Mouse (Mus musculus): ENCODE measurements at regions not wholly inside any gene's neighbourhood (a gene's known extent, or its start where the extent isn't known, plus 50 kb on each side); places are given as distances from the start of the nearest gene placed in this dataset.

- Histone ChIP-seq H3K4me1 (replicated peaks; ENCODE audit: control insufficient read depth, insufficient read depth, low read length) (peaks cover 4% of the 10 kb centered on the region), H3K9me3 (ENCODE audit: control insufficient read depth, low read length) (no peaks in the 10 kb centered on the region), H3K4me2 (ENCODE audit: low read length) (no peak overlapping the region), H3K27ac (ENCODE audit: low read depth) (no peak overlapping the region), H3K27me3 (replicated peaks; ENCODE audit: control insufficient read depth, insufficient read depth, low read length) (no peaks in the 10 kb centered on the region), H3K36me3 (ENCODE audit: control insufficient read depth, insufficient read depth, low read length) (no peaks in the 10 kb centered on the region), H3K4me3 (ENCODE audit: low read depth, low read length) (no peak overlapping the region), H3K9ac (ENCODE audit: low read length) (no peak overlapping the region)
- ATAC-seq (replicated peaks; ENCODE audit: low FRiP score, low TSS enrichment, low read depth) (no peak), DNase-seq (ENCODE audit: low spot score) (peak; percentile 49)
- WGBS, result 49% methylated on average over 11 of the region's 11 CpGs
These were observed 62.2 kb upstream of the Atrnl1 start for GRCm38 (mm10) chr19:57548661-57549060.

- ATAC-seq (replicated peaks; ENCODE audit: low FRiP score, low TSS enrichment, low read depth), result no peak
- peak; percentile 45 for DNase-seq (ENCODE audit: low spot score)
- 60% methylated on average over 11 of the region's 11 CpGs for WGBS
These were observed 57.7 kb upstream of the Atrnl1 start for GRCm38 (mm10) chr19:57552964-57553740.

GRCm38 (mm10) chr19:57554086-57554485, 56.7 kb upstream of the Atrnl1 start:
- Histone ChIP-seq H3K27ac (ENCODE audit: low read depth) (no peak overlapping the region), H3K36me3 (ENCODE audit: control insufficient read depth, insufficient read depth, low read length) (no peaks in the 10 kb centered on the region), H3K9ac (ENCODE audit: low read length) (no peak overlapping the region), H3K4me3 (ENCODE audit: low read depth, low read length) (no peak overlapping the region), H3K4me2 (ENCODE audit: low read length) (no peak overlapping the region), H3K27me3 (replicated peaks; ENCODE audit: control insufficient read depth, insufficient read depth, low read length) (no peaks in the 10 kb centered on the region), H3K4me1 (replicated peaks; ENCODE audit: control insufficient read depth, insufficient read depth, low read length) (0 out of 2 replicates have a peak, but pooled peaks cover 3% of the 10 kb centered on the region), H3K9me3 (ENCODE audit: control insufficient read depth, low read length) (no peaks in the 10 kb centered on the region)
- ATAC-seq (replicated peaks; ENCODE audit: low FRiP score, low TSS enrichment, low read depth) (no peak), DNase-seq (ENCODE audit: low spot score) (peak; percentile 44)
- 82% methylated on average over 6 of the region's 6 CpGs for WGBS

More at GRCm38 (mm10) chr19:57552964-57553740, 57.7 kb upstream of the Atrnl1 start:
- H3K36me3 ChIP-seq (ENCODE audit: control insufficient read depth, insufficient read depth, low read length), result no peaks in the 10 kb centered on the region
- no peaks in the 10 kb centered on the region for H3K9me3 ChIP-seq (ENCODE audit: control insufficient read depth, low read length)
- no peaks in the 10 kb centered on the region for H3K27me3 ChIP-seq (replicated peaks; ENCODE audit: control insufficient read depth, insufficient read depth, low read length)
- no peak overlapping the region for H3K4me3 ChIP-seq (ENCODE audit: low read depth, low read length)
- no peak overlapping the region for H3K9ac ChIP-seq (ENCODE audit: low read length)
- H3K27ac ChIP-seq (ENCODE audit: low read depth), result no peak overlapping the region
- peaks cover 3% of the 10 kb centered on the region; the same call in 1 of the 2 replicates for H3K4me1 ChIP-seq (replicated peaks; ENCODE audit: control insufficient read depth, insufficient read depth, low read length)
- no peak overlapping the region for H3K4me2 ChIP-seq (ENCODE audit: low read length)

- Histone ChIP-seq H3K9ac (ENCODE audit: low read length) (no peak overlapping the region), H3K27ac (ENCODE audit: low read depth) (no peak overlapping the region), H3K4me3 (ENCODE audit: low read depth, low read length) (no peak overlapping the region), H3K36me3 (ENCODE audit: control insufficient read depth, insufficient read depth, low read length) (no peaks in the 10 kb centered on the region), H3K27me3 (replicated peaks; ENCODE audit: control insufficient read depth, insufficient read depth, low read length) (no peaks in the 10 kb centered on the region), H3K4me2 (ENCODE audit: low read length) (no peak overlapping the region), H3K4me1 (replicated peaks; ENCODE audit: control insufficient read depth, insufficient read depth, low read length) (0 out of 2 replicates have a peak, but pooled peaks cover 3% of the 10 kb centered on the region), H3K9me3 (ENCODE audit: control insufficient read depth, low read length) (no peaks in the 10 kb centered on the region)
- 22% methylated on average over 5 of the region's 5 CpGs for WGBS
- DNase-seq (ENCODE audit: low spot score) (peak; percentile 27), ATAC-seq (replicated peaks; ENCODE audit: low FRiP score, low TSS enrichment, low read depth) (no peak)
These were observed 55.5 kb upstream of the Atrnl1 start for GRCm38 (mm10) chr19:57555313-57555712.

GRCm38 (mm10) chr19:57558420-57558967, 52.3 kb upstream of the Atrnl1 start:
- WGBS, result 76% methylated on average over 19 of the region's 19 CpGs
- Histone ChIP-seq H3K4me2 (ENCODE audit: low read length) (no peak overlapping the region), H3K36me3 (ENCODE audit: control insufficient read depth, insufficient read depth, low read length) (no peaks in the 10 kb centered on the region), H3K4me1 (replicated peaks; ENCODE audit: control insufficient read depth, insufficient read depth, low read length) (no peaks in the 10 kb centered on the region), H3K27me3 (replicated peaks; ENCODE audit: control insufficient read depth, insufficient read depth, low read length) (no peaks in the 10 kb centered on the region), H3K4me3 (ENCODE audit: low read depth, low read length) (no peak overlapping the region), H3K9me3 (ENCODE audit: control insufficient read depth, low read length) (no peaks in the 10 kb centered on the region), H3K9ac (ENCODE audit: low read length) (no peak overlapping the region), H3K27ac (ENCODE audit: low read depth) (no peak overlapping the region)
- DNase-seq (ENCODE audit: low spot score) (peak; percentile 36), ATAC-seq (replicated peaks; ENCODE audit: low FRiP score, low TSS enrichment, low read depth) (no peak)

- no peak overlapping the region for H3K27ac ChIP-seq (ENCODE audit: low read depth)
- ATAC-seq (replicated peaks; ENCODE audit: low FRiP score, low TSS enrichment, low read depth), result no peak
- H3K4me3 ChIP-seq (ENCODE audit: low read depth, low read length), result no peak overlapping the region
- H3K36me3 ChIP-seq (ENCODE audit: control insufficient read depth, insufficient read depth, low read length), result no peaks in the 10 kb centered on the region
- WGBS, result 56% methylated on average over 3 of the region's 3 CpGs
- H3K4me1 ChIP-seq (replicated peaks; ENCODE audit: control insufficient read depth, insufficient read depth, low read length), result no peaks in the 10 kb centered on the region
- peak; percentile 48 for DNase-seq (ENCODE audit: low spot score)
- H3K9me3 ChIP-seq (ENCODE audit: control insufficient read depth, low read length), result no peaks in the 10 kb centered on the region
- H3K27me3 ChIP-seq (replicated peaks; ENCODE audit: control insufficient read depth, insufficient read depth, low read length), result no peaks in the 10 kb centered on the region
- H3K9ac ChIP-seq (ENCODE audit: low read length), result no peak overlapping the region
- H3K4me2 ChIP-seq (ENCODE audit: low read length), result no peak overlapping the region
These were observed 50.1 kb upstream of the Atrnl1 start for GRCm38 (mm10) chr19:57560757-57561156.
